Mouse (Mus musculus): ENCODE measurements around the gene Masp2.

Gene Masp2

GRCm38 (mm10) chr4:148633395-148634061 is 31.2 kb downstream of the Masp2 start:
- DNase-seq (ENCODE audit: extremely low read depth, low read depth, low spot score): no peak

- no peak for DNase-seq (ENCODE audit: extremely low read depth, low read depth, low spot score)
Observed at GRCm38 (mm10) chr4:148635309-148635708, 33.0 kb downstream of the Masp2 start.

- no peak for DNase-seq (ENCODE audit: extremely low read depth, low read depth, low spot score)
Observed at GRCm38 (mm10) chr4:148638302-148638701, 35.9 kb downstream of the Masp2 start.

- no peak for DNase-seq (ENCODE audit: extremely low read depth, low read depth, low spot score)
Observed at GRCm38 (mm10) chr4:148639455-148639854, 37.1 kb downstream of the Masp2 start.

- no peak for DNase-seq (ENCODE audit: extremely low read depth, low read depth, low spot score)
Observed at GRCm38 (mm10) chr4:148641121-148641520, 38.8 kb downstream of the Masp2 start.

GRCm38 (mm10) chr4:148643291-148644156 is 41.2 kb downstream of the Masp2 start, which contains the start of gene Gm572:
Gene Gm572, plus strand, starts transcription at chr4:148643317.
- DNase-seq (ENCODE audit: extremely low read depth, low read depth, low spot score): no peak

- no peak for DNase-seq (ENCODE audit: extremely low read depth, low read depth, low spot score)
Observed at GRCm38 (mm10) chr4:148644157-148644511, 41.8 kb downstream of the Masp2 start.

GRCm38 (mm10) chr4:148644926-148645325 is 42.6 kb downstream of the Masp2 start:
- DNase-seq (ENCODE audit: extremely low read depth, low read depth, low spot score): no peak

GRCm38 (mm10) chr4:148646616-148647015 is 44.3 kb downstream of the Masp2 start:
- no peak for DNase-seq (ENCODE audit: extremely low read depth, low read depth, low spot score)

- DNase-seq (ENCODE audit: extremely low read depth, low read depth, low spot score): no peak
Observed at GRCm38 (mm10) chr4:148649309-148649708, 47.0 kb downstream of the Masp2 start.

- no peak for DNase-seq (ENCODE audit: extremely low read depth, low read depth, low spot score)
Observed at GRCm38 (mm10) chr4:148651045-148651444, 48.7 kb downstream of the Masp2 start.

- no peak for DNase-seq (ENCODE audit: extremely low read depth, low read depth, low spot score)
Observed at GRCm38 (mm10) chr4:148654701-148655398, 52.5 kb downstream of the Masp2 start.

GRCm38 (mm10) chr4:148656691-148657258 is 54.4 kb downstream of the Masp2 start:
- no peak for DNase-seq (ENCODE audit: extremely low read depth, low read depth, low spot score)

- DNase-seq (ENCODE audit: extremely low read depth, low read depth, low spot score): no peak
Observed at GRCm38 (mm10) chr4:148657776-148658175, 55.4 kb downstream of the Masp2 start.

- DNase-seq (ENCODE audit: extremely low read depth, low read depth, low spot score): no peak
Observed at GRCm38 (mm10) chr4:148660174-148660573, 57.8 kb downstream of the Masp2 start.

- no peak for DNase-seq (ENCODE audit: extremely low read depth, low read depth, low spot score)
Observed at GRCm38 (mm10) chr4:148662168-148662965, 60.0 kb downstream of the Masp2 start.

GRCm38 (mm10) chr4:148663326-148663725 is 61.0 kb downstream of the Masp2 start:
- DNase-seq (ENCODE audit: extremely low read depth, low read depth, low spot score): no peak

- no peak for DNase-seq (ENCODE audit: extremely low read depth, low read depth, low spot score)
Observed at GRCm38 (mm10) chr4:148664021-148664420, 61.7 kb downstream of the Masp2 start.
